ENCODE assay signal across 14 mouse cellular contexts in genomic region chr13:58465206-58466104, GRCm38 (mm10).
DNase-seq lines count a peak whose midpoint lies in the region; TF ChIP-seq lines count a peak whose summit lies in the region.
"Had no signal": no experiment of that assay in that cellular context is flagged by ENCODE, and none has a peak within 500 bp of the region (broad histone marks: within the 10 kb centered on the region; RNA-seq: fewer than 3 reads in every experiment).

No protein-coding gene starts in this region.

- WGBS in lung, adult 2 months, result 77% methylated on average over 13 of the region's 13 CpGs

- TF ChIP-seq CTCF in lung, adult 2 months (IDR thresholded peaks at IDR 0.05; ENCODE audit: insufficient read depth, low read length), result no peak

- no peak overlapping the region for H3K4me3 ChIP-seq in lung, adult 2 months (replicated peaks; ENCODE audit: extremely low read depth, low read depth, low read length)
- H3K4me3 ChIP-seq: embryonic facial prominence, embryonic 15.5 days; heart, embryonic 13.5 days; intestine, embryonic 15.5 days had no signal

- no peaks in the 10 kb centered on the region for H3K4me1 ChIP-seq in lung, adult 2 months (ENCODE audit: control insufficient read depth, insufficient read depth, low read length)

- DNase-seq in frontal cortex, adult 2 months (ENCODE audit: extremely low spot score in 1 of 2, low spot score in 1 of 2), result peak; percentile 16 to 52
- DNase-seq in frontal cortex, postnatal 10 days (ENCODE audit: low spot score in 2 of 2), result no peak
- peak; percentile 40 to 44 for DNase-seq in right cerebral cortex, adult 2 months (ENCODE audit: low spot score in 2 of 2)
- DNase-seq in right cerebral cortex, postnatal 14 days, result no peak
- peak; percentile 63 for DNase-seq in mesoderm, embryonic 11.5 days (ENCODE audit: low read depth, low spot score)
- no peak for DNase-seq in lung, adult 2 months
- no peak for DNase-seq in thymus, postnatal 10 days (ENCODE audit: low spot score in 2 of 2)
- no peak for DNase-seq in heart, adult 9 months (ENCODE audit: low spot score in 2 of 2)
- DNase-seq: adrenal gland, postnatal 10 days; cerebellum, adult 11-12 months; gastrocnemius, postnatal 10 days had no signal

- no peak for TF ChIP-seq POLR2A in lung, adult 2 months (IDR thresholded peaks at IDR 0.05; ENCODE audit: borderline replicate concordance, extremely low read depth, low read depth, low read length)

Comparison
In these comparisons a context has a peak if more than half of its experiments do, and no peak if none do; other contexts are left out.
1. DNase-seq: peak in frontal cortex, adult 2 months (2 of 2), right cerebral cortex, adult 2 months (2 of 2) and mesoderm, embryonic 11.5 days (single experiment); none in frontal cortex, postnatal 10 days (0 of 2), right cerebral cortex, postnatal 14 days (single experiment), lung, adult 2 months (single experiment), thymus, postnatal 10 days (0 of 2) and heart, adult 9 months (0 of 2).